Mouse (Mus musculus) neutrophil, adult 5-6 weeks (primary cell): Measurements from ENCODE around the gene Ndufa4l2. TPM values are rescaled to one million over a fixed set of nuclear protein-coding genes. Genes with fewer than 3 reads are reported as not detected.
A peak's percentile ranks its signal among the peaks of the same experiment; 100 is the strongest.

Experiments used
- ATAC-seq: fragments of 151-379, 151-347 bp; 2 replicates; pipeline ENCODE4 v1.8.0; 2017; ENCODE audit warnings: mild to moderate bottlenecking, moderate TSS enrichment; ENCODE audit not compliant: insufficient number of reproducible peaks, poor library complexity, low FRiP score, severe bottlenecking; ENCODE audit errors: extremely low read depth
- total RNA-seq: library from RNA; stranded (forward); fragments of 200-1000 nt; gene quantifications from 2 replicates; pipeline ENCODE4 v1.2.3, GENCODE M21; 2017

The Ndufa4l2 gene
- total RNA-seq: not detected in 2 replicates

GRCm38 (mm10) chr10:127514764-127515163 is at the start of gene Ndufa4l2:
Gene Ndufa4l2 (plus strand): TSS chr10:127514967.
- no peak for ATAC-seq

GRCm38 (mm10) chr10:127471281-127471988 is 43.3 kb upstream of the Ndufa4l2 start:
- no peak for ATAC-seq

- ATAC-seq: no peak
Measured at GRCm38 (mm10) chr10:127472722-127473121, 42.0 kb upstream of the Ndufa4l2 start.

GRCm38 (mm10) chr10:127475175-127475574 is 39.6 kb upstream of the Ndufa4l2 start:
- ATAC-seq: no peak

- ATAC-seq: no peak
Measured at GRCm38 (mm10) chr10:127476541-127476940, 38.2 kb upstream of the Ndufa4l2 start.

- ATAC-seq: no peak
Measured at GRCm38 (mm10) chr10:127477301-127477700, 37.5 kb upstream of the Ndufa4l2 start.

GRCm38 (mm10) chr10:127479131-127479530 is 35.6 kb upstream of the Ndufa4l2 start:
- no peak for ATAC-seq

GRCm38 (mm10) chr10:127480833-127481813 is 33.6 kb upstream of the Ndufa4l2 start:
- ATAC-seq: peak; percentile 37; the same call in 1 of the 2 replicates

GRCm38 (mm10) chr10:127485235-127485634 is 29.5 kb upstream of the Ndufa4l2 start:
- no peak for ATAC-seq

GRCm38 (mm10) chr10:127488856-127489255 is 25.9 kb upstream of the Ndufa4l2 start:
- no peak for ATAC-seq

- no peak for ATAC-seq
Measured at GRCm38 (mm10) chr10:127490160-127491127, 24.3 kb upstream of the Ndufa4l2 start.

GRCm38 (mm10) chr10:127491128-127491512 is 23.6 kb upstream of the Ndufa4l2 start:
- ATAC-seq: no peak

- ATAC-seq: no peak
Measured at GRCm38 (mm10) chr10:127492118-127492517, 22.6 kb upstream of the Ndufa4l2 start.

- ATAC-seq: no peak
Measured at GRCm38 (mm10) chr10:127496156-127496555, 18.6 kb upstream of the Ndufa4l2 start.

GRCm38 (mm10) chr10:127499516-127499915 is 15.3 kb upstream of the Ndufa4l2 start:
- ATAC-seq: no peak

- ATAC-seq: no peak
Measured at GRCm38 (mm10) chr10:127500042-127500441, 14.7 kb upstream of the Ndufa4l2 start.

- no peak for ATAC-seq
Measured at GRCm38 (mm10) chr10:127500894-127501893, 13.6 kb upstream of the Ndufa4l2 start, which contains the start of gene Stac3. Gene Stac3 (plus strand): TSS chr10:127501686.
